Mouse (Mus musculus) right cerebral cortex, adult 18-20 months (tissue): ENCODE measurements around the gene Tgm2.

Experiments
- DNase-seq: peaks from one replicate; pipeline ENCODE4 v3.0.0; 2022; ENCODE audit warnings: mixed read lengths

Tgm2 gene

DNA sequence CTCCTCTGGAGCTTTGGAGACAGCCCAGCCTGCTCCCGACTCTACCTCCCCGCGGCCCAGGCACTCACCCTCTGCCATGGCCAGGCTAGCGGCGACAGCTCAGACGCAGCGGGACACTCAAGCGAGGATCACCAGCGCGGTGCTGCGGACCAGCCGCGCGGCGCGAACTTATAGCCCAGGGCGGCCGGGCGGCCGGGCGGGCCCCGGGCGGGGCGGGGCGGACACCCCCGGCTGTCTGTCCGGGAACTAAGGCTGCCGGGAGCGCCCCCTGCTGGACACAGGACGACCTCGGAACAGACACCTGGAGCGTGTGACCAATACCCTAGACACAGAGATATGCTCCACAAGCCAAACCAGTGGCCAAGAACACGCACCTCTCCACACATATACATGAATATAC is at the start of gene Tgm2:
Gene Tgm2 (minus strand): TSS at position 214 of the 400 bp plus-strand sequence.
- peak; percentile 56 for DNase-seq

DNA sequence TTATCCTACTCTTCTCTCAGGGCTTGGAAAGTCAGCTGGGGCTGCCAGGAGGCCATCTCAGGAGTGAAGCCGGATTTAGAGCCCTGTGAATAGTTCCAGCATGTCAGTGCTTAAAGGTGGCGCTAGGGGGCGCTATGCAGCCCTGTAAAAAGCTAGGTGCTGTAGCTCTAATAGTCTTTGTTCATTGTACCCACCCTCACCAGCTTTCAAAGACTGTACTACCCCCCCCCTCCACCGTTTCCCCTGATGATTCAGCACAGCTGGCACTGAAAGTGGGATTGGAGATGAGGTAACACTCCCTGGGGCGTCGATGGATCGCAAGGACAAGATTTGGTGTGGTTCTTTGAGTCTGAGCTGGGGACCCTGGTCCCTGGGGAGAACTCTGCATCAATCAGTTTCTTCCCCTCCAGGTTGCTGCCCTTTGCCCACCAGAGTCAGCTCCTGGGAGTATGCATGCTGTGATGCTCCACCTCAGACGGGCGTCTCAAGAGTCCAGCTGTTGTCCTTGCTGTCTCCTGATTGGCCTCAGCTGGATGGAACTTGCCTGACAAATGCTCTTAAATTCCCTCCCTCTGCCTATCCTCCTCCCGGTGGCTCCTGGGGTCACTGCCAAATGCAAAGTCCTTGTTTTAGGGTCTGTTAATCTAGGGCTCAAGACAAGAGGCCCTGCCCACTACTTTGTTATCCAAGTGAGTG is 48.9 kb upstream of the Tgm2 start:
- DNase-seq = peak; percentile 47

DNA sequence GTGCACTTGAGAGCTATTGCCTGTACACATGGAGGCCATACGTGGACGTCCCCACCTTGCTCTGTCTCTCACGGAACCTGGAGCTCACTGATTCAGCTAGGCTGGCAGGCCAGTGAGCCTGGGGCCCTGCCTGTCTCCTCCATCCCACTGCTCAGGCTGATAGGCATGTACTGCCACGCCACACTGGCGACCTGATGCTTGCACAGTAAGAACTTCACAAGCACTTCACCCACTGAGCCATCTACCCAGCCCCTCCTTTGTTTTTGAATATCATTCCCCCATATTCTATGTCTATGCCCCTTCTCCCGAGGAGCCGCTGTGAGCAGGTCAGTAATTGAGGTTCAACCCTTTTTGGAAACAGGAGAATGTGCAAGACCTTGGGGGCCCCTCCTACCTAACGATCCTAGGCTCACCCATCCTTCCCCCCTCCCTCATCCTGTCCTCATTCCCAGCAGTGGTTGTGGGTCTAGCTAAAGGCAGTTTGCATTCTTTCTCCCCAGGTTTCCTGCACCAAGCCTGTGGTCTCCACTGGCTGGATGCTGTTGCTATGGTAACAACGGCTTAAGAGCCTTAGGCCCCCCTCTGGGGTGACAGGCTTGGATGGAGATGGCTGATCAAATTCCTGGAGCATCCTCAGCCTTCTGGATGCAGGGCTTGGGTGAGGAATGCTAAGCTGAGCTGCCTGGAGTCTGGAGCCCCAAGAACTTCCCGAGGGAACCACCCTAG is 47.5 kb upstream of the Tgm2 start:
- no peak for DNase-seq

- DNase-seq = peak; percentile 27
These were observed 44.9 kb upstream of the Tgm2 start for GRCm38 (mm10) chr2:158191098-158191497.

GRCm38 (mm10) chr2:158189451-158189850 is 43.2 kb upstream of the Tgm2 start:
- DNase-seq = no peak

DNA sequence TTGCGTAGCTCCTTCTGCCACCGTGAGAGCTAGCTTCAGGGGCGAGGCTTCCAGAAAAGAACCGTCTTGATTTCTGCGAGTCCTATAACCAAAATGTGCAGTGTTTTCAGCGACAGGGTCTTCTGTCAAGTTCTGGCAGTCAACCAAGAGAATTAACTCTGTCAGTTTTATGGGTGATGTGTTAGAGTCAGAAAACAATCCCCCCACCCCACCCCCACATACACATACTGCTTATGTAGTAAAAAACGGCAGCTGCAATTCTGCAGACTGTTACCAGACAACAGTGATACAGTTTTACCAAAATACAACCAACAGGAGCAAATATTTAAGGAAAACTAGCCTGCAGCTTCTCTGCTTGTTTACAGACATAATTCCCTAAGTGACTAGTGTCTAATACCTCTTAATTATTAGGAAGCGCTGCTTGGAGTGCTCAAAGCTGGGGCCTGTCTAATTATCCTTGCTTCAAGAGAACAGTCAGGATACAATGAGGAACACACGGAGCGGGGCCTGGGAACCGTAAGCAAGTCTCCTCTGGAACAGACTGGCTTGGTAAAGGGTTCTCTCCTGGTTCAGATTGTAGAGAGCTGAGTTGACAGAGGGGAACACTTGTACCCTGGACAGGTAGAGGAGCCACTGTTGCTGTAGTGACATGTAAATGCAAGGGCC is 40.1 kb upstream of the Tgm2 start:
- DNase-seq = no peak

GRCm38 (mm10) chr2:158183266-158183665 is 37.0 kb upstream of the Tgm2 start:
- no peak for DNase-seq

GRCm38 (mm10) chr2:158181932-158182331 is 35.7 kb upstream of the Tgm2 start:
- no peak for DNase-seq

DNA sequence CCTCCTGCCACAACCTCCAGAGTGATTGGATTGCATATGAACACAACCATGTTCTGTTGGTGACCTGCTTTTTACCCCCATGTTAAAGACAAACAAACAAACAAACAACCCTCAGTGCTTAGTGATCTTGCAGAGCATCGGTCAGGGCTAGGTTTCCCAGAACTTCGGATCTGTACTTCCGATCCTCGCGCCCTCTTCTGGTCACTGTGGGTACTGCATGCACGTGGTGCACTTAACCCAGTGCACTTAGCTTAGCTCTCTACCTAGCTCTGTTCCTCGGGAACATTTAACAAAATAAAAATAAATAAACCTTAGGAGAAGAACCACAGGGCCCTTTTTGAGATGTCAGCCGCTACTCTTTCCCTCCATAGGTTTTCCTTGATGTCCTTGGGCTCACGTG is 34.6 kb upstream of the Tgm2 start:
- no peak for DNase-seq

DNA sequence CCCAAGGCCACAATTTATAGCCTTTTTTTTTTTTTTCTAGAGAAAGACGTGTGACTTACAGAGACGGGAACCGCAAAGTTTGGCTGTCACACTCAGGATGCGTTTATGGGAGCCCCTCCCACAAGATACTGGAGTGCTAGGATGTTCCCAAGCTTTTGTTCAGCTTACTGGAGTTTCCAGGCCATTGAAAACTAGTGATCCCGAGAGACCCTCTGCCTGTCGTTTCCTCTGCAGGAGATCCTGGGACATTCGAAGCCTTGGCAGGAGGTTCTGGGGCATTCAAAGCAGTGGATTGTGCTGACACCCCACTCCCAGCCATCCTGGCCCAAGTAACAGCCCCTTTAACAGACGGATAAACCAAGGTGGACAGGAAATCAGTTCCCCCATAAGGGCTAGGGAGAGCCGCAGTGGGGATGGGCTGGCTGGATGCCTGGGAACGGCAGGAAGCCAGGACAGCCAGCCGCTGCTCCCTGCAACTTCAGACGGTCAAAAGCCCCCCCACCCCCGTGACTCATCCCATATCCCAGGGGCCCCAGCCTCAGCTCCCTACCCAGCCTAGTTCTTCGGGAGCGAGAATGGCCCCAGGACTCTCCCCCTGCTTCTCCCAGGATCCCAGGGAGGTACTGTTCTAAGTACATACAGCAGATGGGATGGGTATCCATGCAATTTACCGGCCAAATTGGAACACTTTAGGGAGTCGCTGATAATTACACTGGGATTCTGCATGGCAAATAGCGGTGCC is 33.3 kb upstream of the Tgm2 start:
- no peak for DNase-seq

GRCm38 (mm10) chr2:158178696-158179369 is 32.6 kb upstream of the Tgm2 start:
- DNase-seq = no peak

DNA sequence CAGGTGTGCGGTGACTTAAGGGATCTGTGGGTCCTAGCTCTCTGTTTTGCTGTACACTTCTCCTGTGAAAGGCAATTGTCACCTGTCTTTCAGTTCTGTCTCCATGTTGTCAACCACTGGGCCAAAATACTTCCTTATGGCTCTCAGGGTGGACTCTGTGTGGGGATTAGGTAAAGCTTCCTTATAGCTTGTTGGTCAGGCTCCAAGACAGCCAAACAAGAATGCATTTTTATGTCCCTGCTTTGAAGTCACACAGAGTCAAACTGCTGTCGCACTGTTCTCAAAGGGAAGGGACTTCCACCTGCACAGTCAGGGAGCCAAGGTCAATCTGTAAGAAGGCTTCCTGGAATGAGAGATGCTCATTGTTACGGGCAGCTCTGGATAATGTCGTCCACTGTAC is 31.9 kb upstream of the Tgm2 start:
- no peak for DNase-seq

- no peak for DNase-seq
These were observed 31.3 kb upstream of the Tgm2 start for GRCm38 (mm10) chr2:158177574-158177973.

- DNase-seq = no peak
These were observed 30.5 kb upstream of the Tgm2 start for GRCm38 (mm10) chr2:158176763-158177162.

DNA sequence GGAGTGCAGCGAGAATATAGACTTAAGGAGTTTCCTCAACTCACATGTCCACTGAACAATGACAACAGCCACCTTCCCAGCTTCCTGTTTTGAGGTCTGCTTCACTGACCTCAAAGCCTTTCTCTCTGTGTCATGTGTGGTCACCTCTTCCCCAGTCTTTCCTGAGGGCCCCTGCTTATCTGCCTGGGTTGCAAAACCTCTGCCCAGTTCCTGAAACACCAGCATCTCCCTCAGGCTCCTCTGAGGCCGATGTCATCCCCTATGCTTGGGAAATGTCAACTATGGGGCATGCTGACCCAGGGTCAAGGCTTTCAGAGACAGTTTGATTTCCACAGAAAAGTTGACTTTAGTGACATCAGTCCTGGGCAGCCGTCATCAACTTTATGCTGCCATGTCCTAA is 29.2 kb upstream of the Tgm2 start:
- DNase-seq = no peak

GRCm38 (mm10) chr2:158174958-158175357 is 28.7 kb upstream of the Tgm2 start:
- no peak for DNase-seq

GRCm38 (mm10) chr2:158174438-158174837 is 28.2 kb upstream of the Tgm2 start:
- DNase-seq = no peak

DNA sequence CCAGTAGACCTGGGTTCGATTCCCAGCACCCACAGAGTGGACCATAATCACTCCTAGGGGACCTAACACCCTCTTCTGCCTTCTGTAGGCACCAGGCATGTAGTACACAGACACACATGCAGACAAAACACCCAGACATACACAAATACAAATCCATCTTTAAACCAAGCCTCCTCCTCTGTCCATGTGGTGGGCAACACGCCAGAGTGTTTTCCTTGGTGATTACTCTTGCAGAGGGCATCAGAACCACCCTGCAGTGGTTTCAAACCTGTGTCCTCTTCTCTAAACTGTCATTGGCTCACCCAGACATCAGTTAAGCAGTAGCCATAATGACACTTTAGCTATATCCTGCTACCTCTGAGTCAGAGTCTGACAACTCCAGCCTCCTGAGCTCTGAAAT is 24.2 kb upstream of the Tgm2 start:
- no peak for DNase-seq

GRCm38 (mm10) chr2:158169771-158170170 is 23.5 kb upstream of the Tgm2 start:
- DNase-seq = no peak

- DNase-seq = no peak
These were observed 23.1 kb upstream of the Tgm2 start for GRCm38 (mm10) chr2:158169351-158169750.

- DNase-seq = no peak
These were observed 22.5 kb upstream of the Tgm2 start for GRCm38 (mm10) chr2:158168741-158169211.

DNA sequence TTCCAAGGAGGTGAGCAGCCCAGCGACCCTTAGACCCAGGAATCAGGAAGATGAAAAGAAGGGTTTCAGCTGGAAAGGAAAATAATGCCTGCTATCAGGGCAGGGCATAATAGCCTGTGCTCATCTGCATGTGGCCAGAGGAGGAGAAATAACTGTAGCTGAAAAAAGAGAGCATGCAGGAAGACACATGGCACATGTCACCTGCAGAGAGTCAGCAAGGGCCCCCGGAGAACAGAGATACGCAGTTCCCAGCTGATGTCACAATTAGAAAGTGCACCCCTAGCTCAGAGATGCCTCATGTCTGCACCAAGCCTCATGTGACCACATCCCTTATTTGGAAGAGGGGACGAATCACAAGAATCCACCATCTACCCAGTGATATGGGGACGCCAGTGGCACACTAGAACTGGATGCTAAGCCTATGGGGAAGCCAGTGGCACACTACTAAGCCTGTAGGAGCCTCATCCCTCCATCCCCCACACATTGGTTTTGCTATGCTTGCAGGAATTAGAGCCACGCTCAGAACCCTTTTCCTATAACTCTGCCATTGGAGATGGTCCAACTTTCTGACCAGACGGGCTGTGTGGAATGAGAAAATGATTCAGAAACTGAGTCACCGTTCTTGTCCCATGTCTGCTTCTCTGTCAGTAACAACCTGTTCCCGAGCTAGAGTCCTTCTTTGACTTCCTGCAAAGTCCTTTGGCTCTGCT is 21.4 kb upstream of the Tgm2 start:
- no peak for DNase-seq
